Mouse (Mus musculus) cerebellum, adult 2 months (tissue): ENCODE measurements around the gene Rph3al. TPM values are rescaled to one million over a fixed set of nuclear protein-coding genes. Genes with fewer than 3 reads are reported as not detected.
A peak's percentile ranks its signal among the peaks of the same experiment; 100 is the strongest.

ENCODE experiments used
- DNase-seq, 2 experiments: peaks; one replicate each; pipeline ENCODE4 v3.0.0; 2021
- H3K27ac ChIP-seq: fragments of 200-500 bp; 2 replicates; pipeline ENCODE4 v1.5.1; 2012; ENCODE audit warnings: low read length, control low read depth, inconsistent platforms; ENCODE audit not compliant: insufficient read depth
- H3K27me3 ChIP-seq: fragments of 200-500 bp; 2 replicates; pipeline ENCODE4 v1.6.1; 2012; ENCODE audit warnings: inconsistent platforms, mild to moderate bottlenecking, low read length, moderate library complexity; ENCODE audit not compliant: control insufficient read depth, insufficient read depth
- H3K4me1 ChIP-seq: fragments of 200-500 bp; 2 replicates; pipeline ENCODE4 v1.6.1; 2011; ENCODE audit warnings: low read length; ENCODE audit not compliant: control insufficient read depth, insufficient read depth
- H3K4me3 ChIP-seq: fragments of 200-500 bp; replicated peaks from 2 replicates; pipeline ENCODE3; 2011; ENCODE audit warnings: mild to moderate bottlenecking, low read depth, low read length, control low read depth; ENCODE audit not compliant: insufficient read depth
- CTCF ChIP-seq: fragments of 200-500 bp; IDR thresholded peaks from 2 replicates; pipeline ENCODE4 v1.5.1; 2011; ENCODE audit warnings: low read depth, mild to moderate bottlenecking, control low read depth, low read length, moderate library complexity, borderline replicate concordance; ENCODE audit not compliant: insufficient read depth
- POLR2A ChIP-seq: fragments of 200-500 bp; IDR thresholded peaks from 2 replicates; pipeline ENCODE4 v1.6.1; 2011; ENCODE audit warnings: low read length, control low read depth, borderline replicate concordance; ENCODE audit not compliant: insufficient read depth
- WGBS: fragments of 180-500 bp; shearing (Covaris S2); methylation state at CpG from one replicate; pipeline ENCODE4 v1.1.7; 2018; 5-methylcytosine and 5-hydroxymethylcytosine counted together
- polyA plus RNA-seq: library from polyadenylated mRNA; depleted of rRNA; stranded (reverse); fragments of >200 nt; gene quantifications from 2 replicates; pipeline ENCODE4 v1.2.3, GENCODE M21; 2012; rRNA removed

The Rph3al gene
- polyA plus RNA-seq, result 3.6 and 4.7 TPM in 2 replicates

DNA sequence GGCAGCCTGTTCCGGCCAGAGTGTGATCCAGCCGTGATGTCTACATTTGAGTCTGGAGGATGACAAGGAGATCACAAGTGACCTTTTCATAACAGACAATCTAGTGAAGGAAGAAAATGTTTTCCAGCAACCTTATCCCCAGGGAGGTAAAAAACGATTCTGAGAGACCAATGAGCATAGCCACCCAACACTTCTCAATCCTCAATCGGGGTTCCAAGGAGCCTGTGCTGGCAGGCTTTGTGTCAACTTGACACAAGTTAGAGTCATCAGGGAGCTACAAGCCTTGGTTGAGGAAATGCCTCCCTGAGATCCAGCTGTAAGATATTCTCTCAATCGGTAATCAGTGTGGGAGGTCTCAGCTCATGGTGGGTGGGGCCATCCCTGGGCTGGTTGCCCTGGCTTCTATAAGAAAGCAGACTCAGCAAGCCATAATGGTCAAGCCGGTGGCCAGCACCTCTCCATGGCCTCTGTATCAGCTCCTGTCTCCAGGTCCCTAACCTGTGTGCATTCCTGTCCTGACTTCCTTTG lies at the start of gene Rph3al:
Gene Rph3al, minus strand, starts transcription at position 51 of the 528 bp plus-strand sequence.
- Histone ChIP-seq H3K27me3 (no peaks in the 10 kb centered on the region), H3K4me1 (no peaks in the 10 kb centered on the region), H3K4me3 (no peak within 1 kb of the TSS), H3K27ac (no peak within 1 kb of the TSS)
- TF ChIP-seq CTCF (no peak), POLR2A (no peak)
- 68% methylated on average over 6 of the region's 6 CpGs for WGBS
- no peak for DNase-seq

DNA sequence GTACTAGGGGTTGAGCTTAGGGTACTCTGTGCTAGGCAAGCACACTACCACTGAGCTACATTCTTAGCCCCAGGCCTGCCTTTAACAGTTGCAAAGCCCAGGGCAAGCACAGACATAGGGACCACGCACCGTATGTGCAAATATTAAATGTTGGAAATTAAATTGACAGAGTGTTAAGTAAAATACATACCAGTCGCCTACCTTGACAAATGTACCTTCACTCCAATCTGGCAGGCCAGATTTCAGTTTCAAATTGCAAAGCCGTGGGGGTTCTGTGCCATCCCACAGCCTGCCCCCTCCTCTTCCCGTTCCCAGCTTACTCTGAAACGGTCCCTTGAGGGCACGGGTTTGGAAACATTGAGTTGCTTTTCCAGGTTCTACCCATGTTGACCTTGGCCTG lies 47.7 kb upstream of the Rph3al start:
- Histone ChIP-seq H3K4me3 (no peak overlapping the region), H3K27me3 (no peaks in the 10 kb centered on the region), H3K4me1 (no peaks in the 10 kb centered on the region), H3K27ac (no peak overlapping the region)
- no peak for TF ChIP-seq CTCF
- TF ChIP-seq POLR2A, result no peak
- 72% methylated on average over 7 of the region's 7 CpGs for WGBS
- DNase-seq, result no peak

DNA sequence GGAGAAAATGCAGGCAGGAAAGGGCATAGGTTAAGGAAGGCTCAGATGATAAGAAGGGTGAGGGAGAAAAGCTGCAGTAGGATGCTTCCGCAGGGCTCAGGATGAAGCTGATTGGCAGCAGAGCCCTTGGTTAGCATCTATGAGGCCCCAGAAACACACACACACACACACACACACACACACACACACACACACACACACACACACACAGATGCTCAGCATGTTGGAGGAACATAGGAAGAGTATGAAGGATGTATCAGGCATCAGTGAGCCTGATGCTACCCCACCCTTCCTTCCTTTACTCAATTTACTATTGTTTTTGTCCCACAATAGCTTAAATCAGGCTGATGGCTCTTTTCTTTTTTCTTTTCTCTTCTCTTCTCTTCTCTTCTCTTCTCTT lies 46.4 kb upstream of the Rph3al start:
- 85% methylated on average over 1 of the region's 1 CpGs for WGBS
- H3K27ac ChIP-seq, result no peak overlapping the region
- no peak overlapping the region for H3K4me3 ChIP-seq
- no peak for TF ChIP-seq CTCF
- TF ChIP-seq POLR2A, result no peak
- H3K27me3 ChIP-seq, result no peaks in the 10 kb centered on the region
- no peak for DNase-seq
- H3K4me1 ChIP-seq, result no peaks in the 10 kb centered on the region

DNA sequence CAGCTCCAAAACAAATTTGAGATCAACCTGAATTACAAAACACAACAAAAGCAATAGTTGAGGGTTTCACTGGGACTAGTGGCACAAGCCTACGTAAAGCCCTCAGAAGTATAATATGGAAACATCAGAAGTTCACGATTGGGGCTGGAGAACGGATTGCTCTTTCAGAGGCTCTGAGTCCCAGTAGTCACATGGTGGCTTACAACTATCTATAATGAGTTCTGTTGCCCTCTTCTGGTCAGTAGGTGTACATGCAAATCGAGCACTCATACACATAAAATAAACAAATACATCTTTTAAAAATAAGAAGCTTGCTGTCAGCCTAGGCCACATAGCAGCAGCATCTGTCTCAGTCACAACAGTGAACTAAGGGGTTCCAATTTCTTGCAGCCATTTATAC lies 45.0 kb upstream of the Rph3al start:
- no peak for TF ChIP-seq POLR2A
- no peak for TF ChIP-seq CTCF
- H3K4me1 ChIP-seq, result no peaks in the 10 kb centered on the region
- no peak for DNase-seq
- no peaks in the 10 kb centered on the region for H3K27me3 ChIP-seq
- no peak overlapping the region for H3K4me3 ChIP-seq
- 64% methylated on average over 4 of the region's 4 CpGs for WGBS
- H3K27ac ChIP-seq, result no peak overlapping the region

DNA sequence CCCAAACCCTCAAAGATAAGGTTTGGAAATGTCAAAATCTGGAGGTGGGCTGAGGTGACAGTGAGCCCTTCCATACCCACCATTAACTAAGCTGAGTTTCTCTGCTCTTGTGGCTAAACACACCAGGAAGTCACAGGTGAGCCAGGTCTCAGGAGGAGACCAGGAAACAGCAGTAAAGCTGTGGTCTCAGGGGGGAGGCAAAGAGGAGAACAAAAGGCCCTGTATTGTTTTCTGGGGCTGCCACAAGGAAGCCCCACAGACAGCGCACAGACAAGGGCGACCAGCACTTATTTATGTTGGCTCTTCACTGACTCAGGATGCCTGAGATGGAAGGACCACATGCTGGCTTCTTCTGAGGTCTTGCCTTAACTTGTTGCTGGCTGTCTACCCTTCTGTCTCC lies 42.2 kb upstream of the Rph3al start:
- no peak for DNase-seq
- H3K27ac ChIP-seq, result no peak overlapping the region
- no peaks in the 10 kb centered on the region for H3K4me1 ChIP-seq
- no peak overlapping the region for H3K4me3 ChIP-seq
- TF ChIP-seq POLR2A, result no peak
- TF ChIP-seq CTCF, result no peak
- 54% methylated on average over 2 of the region's 2 CpGs for WGBS
- no peaks in the 10 kb centered on the region for H3K27me3 ChIP-seq

DNA sequence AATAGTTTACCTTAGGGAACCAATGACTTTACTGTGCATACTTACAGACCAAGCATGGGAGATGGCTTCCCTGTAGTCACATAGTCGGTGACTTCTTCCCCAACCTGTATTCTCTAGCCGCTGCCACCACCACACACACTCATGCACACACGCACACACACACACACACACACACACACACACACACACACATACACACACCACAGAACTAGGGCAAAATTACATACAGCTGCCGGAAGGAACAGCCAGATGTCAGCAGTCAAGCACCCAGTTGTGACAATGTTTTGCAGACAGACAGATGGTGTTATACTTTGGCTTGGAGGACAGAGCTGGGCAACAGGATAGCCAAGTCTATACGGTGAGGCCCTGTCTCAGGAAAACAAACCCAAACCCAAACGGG lies 39.8 kb upstream of the Rph3al start:
- WGBS, result 83% methylated on average over 6 of the region's 6 CpGs
- Histone ChIP-seq H3K27ac (no peak overlapping the region), H3K4me3 (no peak overlapping the region), H3K4me1 (0 out of 2 replicates have a peak, but pooled peaks cover 2% of the 10 kb centered on the region), H3K27me3 (no peaks in the 10 kb centered on the region)
- TF ChIP-seq CTCF (no peak), POLR2A (no peak)
- no peak for DNase-seq

DNA sequence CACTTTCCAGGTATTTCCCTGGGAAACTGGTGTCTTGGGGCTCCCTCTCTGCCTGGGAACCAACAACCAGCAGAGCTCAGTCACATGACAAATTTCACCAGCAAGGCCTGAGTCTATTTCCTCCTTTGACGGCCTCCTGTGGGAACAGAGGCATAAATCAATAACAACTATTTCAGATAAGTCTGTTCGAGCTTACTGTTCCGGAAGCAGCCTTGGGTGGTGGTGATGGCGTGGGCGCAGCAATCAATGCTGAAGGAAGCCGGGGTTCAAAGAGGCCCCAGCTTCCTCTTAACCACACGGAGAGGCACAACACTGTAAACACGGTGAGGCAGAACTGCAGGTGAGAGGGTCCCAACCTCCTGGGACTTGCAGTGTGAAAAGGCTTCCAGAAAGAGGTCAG lies 38.5 kb upstream of the Rph3al start:
- 0 out of 2 replicates have a peak, but pooled peaks cover 2% of the 10 kb centered on the region for H3K4me1 ChIP-seq
- H3K4me3 ChIP-seq, result no peak overlapping the region
- WGBS, result 84% methylated on average over 8 of the region's 8 CpGs
- no peak for DNase-seq
- no peak overlapping the region for H3K27ac ChIP-seq
- no peak for TF ChIP-seq POLR2A
- no peak for TF ChIP-seq CTCF
- no peaks in the 10 kb centered on the region for H3K27me3 ChIP-seq

DNA sequence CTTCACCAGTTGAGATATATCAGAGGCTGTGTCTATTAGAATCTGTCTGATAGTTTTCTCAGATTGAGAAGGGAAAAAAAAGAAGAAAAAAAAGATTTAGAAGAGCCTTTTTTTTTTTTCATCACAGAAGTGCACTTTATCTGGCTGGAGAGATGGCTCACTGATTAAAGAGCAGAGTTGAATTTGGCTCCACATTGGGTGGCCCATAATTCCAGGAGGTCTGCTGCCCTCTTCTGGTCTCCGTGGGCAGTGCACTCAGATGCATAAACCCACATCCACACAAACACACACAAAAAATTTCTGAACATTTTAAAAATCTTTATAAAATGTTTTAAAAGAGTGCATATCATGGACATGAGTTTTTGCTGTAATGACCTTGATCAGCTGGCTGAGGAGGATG lies 35.8 kb upstream of the Rph3al start:
- 73% methylated on average over 1 of the region's 1 CpGs for WGBS
- no peaks in the 10 kb centered on the region for H3K27me3 ChIP-seq
- 0 out of 2 replicates have a peak, but pooled peaks cover 2% of the 10 kb centered on the region for H3K4me1 ChIP-seq
- no peak for TF ChIP-seq POLR2A
- TF ChIP-seq CTCF, result peak; percentile 35; the same call in 1 of the 2 replicates
- DNase-seq, result no peak
- H3K4me3 ChIP-seq, result no peak overlapping the region
- no peak overlapping the region for H3K27ac ChIP-seq
